Mouse (Mus musculus) WW6 (cell line): Measurements from ENCODE around the gene Cdca3.
"Not testable (repeated sequence)": the region's sequence is repeated elsewhere in the genome, so short reads cannot be mapped to it uniquely, and the experiment has no call there.

ENCODE experiments used
- DNase-seq: peaks from one replicate; pipeline ENCODE4 v3.0.0-alpha.2; 2013; ENCODE audit warnings: low read depth, low spot score

Gene Cdca3

GRCm38 (mm10) chr6:124809052-124809774 is 20.1 kb upstream of the Cdca3 start:
- DNase-seq = no peak

GRCm38 (mm10) chr6:124809775-124810538 is 19.4 kb upstream of the Cdca3 start:
- no peak for DNase-seq

GRCm38 (mm10) chr6:124810566-124811402 is 18.6 kb upstream of the Cdca3 start:
- DNase-seq = not testable (repeated sequence)

GRCm38 (mm10) chr6:124811403-124811665 is 18.0 kb upstream of the Cdca3 start:
- no peak for DNase-seq

- no peak for DNase-seq
Measured at GRCm38 (mm10) chr6:124811701-124812560, 17.4 kb upstream of the Cdca3 start.

GRCm38 (mm10) chr6:124812848-124813247 is 16.5 kb upstream of the Cdca3 start:
- no peak for DNase-seq

- DNase-seq = no peak
Measured at GRCm38 (mm10) chr6:124813496-124813895, 15.9 kb upstream of the Cdca3 start.

GRCm38 (mm10) chr6:124813933-124814332 is 15.4 kb upstream of the Cdca3 start, which contains the start of gene Tpi1:
TSS of gene Tpi1 (minus strand) at chr6:124814296.
- DNase-seq = peak; percentile 81

GRCm38 (mm10) chr6:124814448-124814847 is 14.9 kb upstream of the Cdca3 start:
- DNase-seq = no peak

- no peak for DNase-seq
Measured at GRCm38 (mm10) chr6:124814858-124815774, 14.2 kb upstream of the Cdca3 start.

- no peak for DNase-seq
Measured at GRCm38 (mm10) chr6:124816611-124817010, 12.7 kb upstream of the Cdca3 start.

- DNase-seq = no peak
Measured at GRCm38 (mm10) chr6:124817125-124817524, 12.2 kb upstream of the Cdca3 start.

GRCm38 (mm10) chr6:124817563-124817962 is 11.8 kb upstream of the Cdca3 start:
- DNase-seq = no peak

- DNase-seq = no peak
Measured at GRCm38 (mm10) chr6:124817971-124818370, 11.4 kb upstream of the Cdca3 start.

GRCm38 (mm10) chr6:124820891-124821290 is 8.5 kb upstream of the Cdca3 start:
- no peak for DNase-seq

GRCm38 (mm10) chr6:124822049-124822448 is 7.3 kb upstream of the Cdca3 start:
- DNase-seq = no peak

GRCm38 (mm10) chr6:124828101-124828592 is 1.2 kb upstream of the Cdca3 start:
- no peak for DNase-seq

- peak; percentile 97 for DNase-seq
Measured at GRCm38 (mm10) chr6:124829799-124830700, 703 bp downstream of the Cdca3 start.

- DNase-seq = not testable (repeated sequence)
Measured at GRCm38 (mm10) chr6:124831199-124831598, 1.9 kb downstream of the Cdca3 start.
